In the genomic region with DNA sequence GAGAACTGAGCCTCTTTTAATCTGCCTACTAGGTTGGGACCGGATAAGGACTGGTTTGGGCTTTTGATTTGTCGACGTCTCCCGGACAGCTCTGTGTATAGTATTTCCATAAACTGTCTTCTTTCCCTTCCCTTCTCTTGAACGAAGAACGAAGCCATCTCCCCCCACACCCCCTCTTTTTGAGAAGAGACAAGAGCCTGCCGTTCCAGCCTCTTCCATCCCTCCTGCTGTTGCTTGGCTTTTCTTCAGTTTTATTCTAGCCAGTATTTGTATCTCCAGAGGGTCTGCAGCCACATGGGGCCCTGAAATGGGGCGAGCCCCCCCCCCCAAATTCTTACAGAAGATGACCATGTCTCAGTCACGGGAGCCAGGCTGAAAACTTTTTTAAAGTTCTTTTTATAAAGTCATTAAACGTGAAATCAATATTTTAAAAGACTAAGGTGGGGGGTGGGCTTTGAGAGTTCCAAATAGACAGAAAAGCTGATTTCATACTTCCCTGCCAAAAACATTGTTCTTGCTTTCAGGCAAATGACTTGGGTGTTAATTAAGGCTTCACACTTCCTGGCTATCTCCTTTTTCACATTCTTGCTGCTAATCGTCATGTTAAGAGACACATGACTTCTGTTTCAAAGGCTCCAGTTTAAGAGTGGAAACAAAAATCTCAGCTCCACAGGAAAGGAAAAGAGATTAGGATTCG, we compare ENCODE assay signal across 15 mouse cellular contexts. TPM values are rescaled to one million over a fixed set of nuclear protein-coding genes. Genes with fewer than 3 reads are reported as not detected.
A peak's percentile ranks its signal among the peaks of the same experiment; 100 is the strongest.
DNase-seq lines count a peak whose midpoint lies in the region; ATAC-seq and TF ChIP-seq lines count a peak whose summit lies in the region.
"Had no signal": no experiment of that assay in that cellular context is flagged by ENCODE, and none has a peak within 500 bp of the region (broad histone marks: within the 10 kb centered on the region; RNA-seq: fewer than 3 reads in every experiment).

No protein-coding gene starts in this region.

- 60% methylated on average over 12 of the region's 12 CpGs for WGBS in heart, embryonic 10.5 days
- WGBS in midbrain, postnatal 0 days, result 42% methylated on average over 12 of the region's 12 CpGs
- 59% methylated on average over 12 of the region's 12 CpGs for WGBS in midbrain, embryonic 13.5 days
- 54% methylated on average over 12 of the region's 12 CpGs for WGBS in embryonic facial prominence, embryonic 15.5 days
- WGBS in lung, postnatal 0 days, result 67% methylated on average over 12 of the region's 12 CpGs

- H3K9me3 ChIP-seq in heart, embryonic 10.5 days, result no peaks in the 10 kb centered on the region
- H3K9me3 ChIP-seq in midbrain, postnatal 0 days (ENCODE audit: low read length), result no peaks in the 10 kb centered on the region
- no peaks in the 10 kb centered on the region for H3K9me3 ChIP-seq in midbrain, embryonic 13.5 days
- H3K9me3 ChIP-seq in embryonic facial prominence, embryonic 15.5 days (replicated peaks), result no peaks in the 10 kb centered on the region
- no peaks in the 10 kb centered on the region for H3K9me3 ChIP-seq in lung, postnatal 0 days (ENCODE audit: low read length)
- H3K9me3 ChIP-seq: hindbrain, embryonic 13.5 days had no signal

- no peak overlapping the region for H3K4me3 ChIP-seq in heart, embryonic 10.5 days
- H3K4me3 ChIP-seq in midbrain, postnatal 0 days (ENCODE audit: low read depth, low read length), result no peak overlapping the region
- no peak overlapping the region for H3K4me3 ChIP-seq in midbrain, embryonic 13.5 days (replicated peaks)
- no peak overlapping the region for H3K4me3 ChIP-seq in embryonic facial prominence, embryonic 15.5 days (replicated peaks)
- H3K4me3 ChIP-seq in lung, postnatal 0 days (ENCODE audit: low read depth, low read length), result no peak overlapping the region
- H3K4me3 ChIP-seq: hindbrain, embryonic 13.5 days; megakaryocyte, embryonic 14.5 days had no signal

- no peak overlapping the region for H3K9ac ChIP-seq in midbrain, postnatal 0 days (replicated peaks; ENCODE audit: low read length, poor library complexity, severe bottlenecking)
- H3K9ac ChIP-seq in midbrain, embryonic 13.5 days (replicated peaks), result no peak overlapping the region
- no peak overlapping the region for H3K9ac ChIP-seq in embryonic facial prominence, embryonic 15.5 days
- no peak overlapping the region for H3K9ac ChIP-seq in lung, postnatal 0 days (replicated peaks; ENCODE audit: low read depth)
- H3K9ac ChIP-seq: hindbrain, embryonic 13.5 days; lung, embryonic 14.5 days had no signal

- no peak for ATAC-seq in midbrain, postnatal 0 days (ENCODE audit: low FRiP score)
- ATAC-seq in midbrain, embryonic 13.5 days, result no peak
- ATAC-seq in embryonic facial prominence, embryonic 15.5 days (ENCODE audit: insufficient number of reproducible peaks, low FRiP score, low TSS enrichment, low read depth), result no peak; the same call in 1 of the 2 replicates
- ATAC-seq in lung, postnatal 0 days, result no peak

- TF ChIP-seq EP300 in lung, postnatal 0 days (IDR thresholded peaks at IDR 0.05), result no peak

- TF ChIP-seq CTCF in midbrain, postnatal 0 days (IDR thresholded peaks at IDR 0.05), result no peak
- no peak for TF ChIP-seq CTCF in lung, postnatal 0 days (IDR thresholded peaks at IDR 0.05)

- H3K4me1 ChIP-seq in heart, embryonic 10.5 days, result peaks cover 27% of the 10 kb centered on the region
- H3K4me1 ChIP-seq in midbrain, postnatal 0 days (ENCODE audit: insufficient read depth, low read length), result no peaks in the 10 kb centered on the region
- H3K4me1 ChIP-seq in midbrain, embryonic 13.5 days (replicated peaks), result 0 out of 2 replicates have a peak, but pooled peaks cover 4% of the 10 kb centered on the region
- peaks cover 26% of the 10 kb centered on the region for H3K4me1 ChIP-seq in embryonic facial prominence, embryonic 15.5 days
- H3K4me1 ChIP-seq in lung, postnatal 0 days (ENCODE audit: insufficient read depth, low read depth, low read length), result no peaks in the 10 kb centered on the region

- intact Hi-C loops in heart, postnatal 14 days (cut with DNase I), result no loop called here

- H3K4me2 ChIP-seq in midbrain, postnatal 0 days (ENCODE audit: low read depth, low read length, poor library complexity, severe bottlenecking), result no peak overlapping the region
- no peak overlapping the region for H3K4me2 ChIP-seq in midbrain, embryonic 13.5 days (replicated peaks)
- H3K4me2 ChIP-seq in embryonic facial prominence, embryonic 15.5 days (replicated peaks), result no peak overlapping the region
- H3K4me2 ChIP-seq in lung, postnatal 0 days (replicated peaks; ENCODE audit: low read depth, low read length), result no peak overlapping the region
- H3K4me2 ChIP-seq: hindbrain, embryonic 13.5 days; lung, embryonic 14.5 days had no signal

- DNase-seq in heart, embryonic 10.5 days (ENCODE audit: low spot score), result no peak
- no peak for DNase-seq in heart, postnatal 14 days
- peak; percentile 44 for DNase-seq in midbrain, postnatal 0 days (ENCODE audit: low spot score)
- no peak for DNase-seq in right cerebral cortex, adult 18-20 months
- DNase-seq in lung, postnatal 0 days (ENCODE audit: low spot score), result no peak
- DNase-seq: cerebellum, adult 18-20 months; gastrocnemius, postnatal 25 days; kidney, adult 2 months; kidney, postnatal 4 days; left cerebral cortex, postnatal 4 days; lung, embryonic 14.5 days had no signal

- H3K27me3 ChIP-seq in heart, embryonic 10.5 days (ENCODE audit: insufficient read depth, poor library complexity, severe bottlenecking), result no peaks in the 10 kb centered on the region
- H3K27me3 ChIP-seq in midbrain, postnatal 0 days (ENCODE audit: insufficient read depth, low read length), result no peaks in the 10 kb centered on the region
- H3K27me3 ChIP-seq in midbrain, embryonic 13.5 days, result no peaks in the 10 kb centered on the region
- H3K27me3 ChIP-seq in embryonic facial prominence, embryonic 15.5 days, result no peaks in the 10 kb centered on the region
- no peaks in the 10 kb centered on the region for H3K27me3 ChIP-seq in lung, postnatal 0 days (replicated peaks; ENCODE audit: insufficient read depth, low read length)
- H3K27me3 ChIP-seq: hindbrain, embryonic 13.5 days had no signal

- H3K36me3 ChIP-seq in heart, embryonic 10.5 days, result no peaks in the 10 kb centered on the region
- H3K36me3 ChIP-seq in midbrain, postnatal 0 days (ENCODE audit: insufficient read depth, low read length), result no peaks in the 10 kb centered on the region
- H3K36me3 ChIP-seq in midbrain, embryonic 13.5 days, result no peaks in the 10 kb centered on the region
- H3K36me3 ChIP-seq in embryonic facial prominence, embryonic 15.5 days, result no peaks in the 10 kb centered on the region
- no peaks in the 10 kb centered on the region for H3K36me3 ChIP-seq in lung, postnatal 0 days (ENCODE audit: insufficient read depth, low read length)
- H3K36me3 ChIP-seq: hindbrain, embryonic 13.5 days had no signal

- peak overlapping the region; percentile 44; the same call in 1 of the 2 replicates for H3K27ac ChIP-seq in heart, embryonic 10.5 days
- no peak overlapping the region for H3K27ac ChIP-seq in midbrain, postnatal 0 days (ENCODE audit: low read depth, low read length)
- no peak overlapping the region for H3K27ac ChIP-seq in midbrain, embryonic 13.5 days
- peak overlapping the region; percentile 18 for H3K27ac ChIP-seq in embryonic facial prominence, embryonic 15.5 days (replicated peaks)
- no peak overlapping the region for H3K27ac ChIP-seq in lung, postnatal 0 days (ENCODE audit: low read length)
- H3K27ac ChIP-seq: hindbrain, embryonic 13.5 days had no signal

RNA-seq across cellular contexts. Expression of a gene that starts 55.3 kb away (rescaled TPM):
- polyA plus RNA-seq in heart, embryonic 10.5 days (2016; fragmentation: Nextera tagmentation; extraction: Ambion mirVana), result 493 and 655 TPM in 2 replicates
- 10 to 100 TPM; 68.1 to 74.9 TPM for total RNA-seq in heart, postnatal 14 days (2021)
- total RNA-seq in midbrain, postnatal 0 days (2014; rRNA removed), result 116 and 122 TPM in 2 replicates
- 181 and 187 TPM in 2 replicates for polyA plus RNA-seq in midbrain, postnatal 0 days (2015; fragmentation: Nextera tagmentation; extraction: Ambion mirVana)
- polyA plus RNA-seq in midbrain, embryonic 13.5 days (2015; fragmentation: Nextera tagmentation; extraction: Ambion mirVana), result 703 and 728 TPM in 2 replicates
- 844 and 852 TPM in 2 replicates for polyA plus RNA-seq in embryonic facial prominence, embryonic 15.5 days (2015; fragmentation: Nextera tagmentation; extraction: Ambion mirVana)
- 342 and 379 TPM in 2 replicates for polyA plus RNA-seq in lung, postnatal 0 days (2015; fragmentation: Nextera tagmentation; extraction: Ambion mirVana)

Comparison
In these comparisons a context has a peak if more than half of its experiments do, and no peak if none do; other contexts are left out.
1. H3K27ac ChIP-seq: peak in heart, embryonic 10.5 days (single experiment) and embryonic facial prominence, embryonic 15.5 days (single experiment); none in midbrain, postnatal 0 days (single experiment), midbrain, embryonic 13.5 days (single experiment) and lung, postnatal 0 days (single experiment).